Mouse (Mus musculus): ENCODE measurements at regions not wholly inside any gene's neighbourhood (a gene's known extent, or its start where the extent isn't known, plus 50 kb on each side); places are given as distances from the start of the nearest gene placed in this dataset.

- no peak for DNase-seq (ENCODE audit: extremely low spot score, low spot score)
Observed at GRCm38 (mm10) chr15:97620261-97620660, 85.4 kb downstream of the Rpap3 start.

- no peak for DNase-seq (ENCODE audit: extremely low spot score, low spot score)
Observed at GRCm38 (mm10) chr15:97619764-97620163, 85.9 kb downstream of the Rpap3 start.

DNA sequence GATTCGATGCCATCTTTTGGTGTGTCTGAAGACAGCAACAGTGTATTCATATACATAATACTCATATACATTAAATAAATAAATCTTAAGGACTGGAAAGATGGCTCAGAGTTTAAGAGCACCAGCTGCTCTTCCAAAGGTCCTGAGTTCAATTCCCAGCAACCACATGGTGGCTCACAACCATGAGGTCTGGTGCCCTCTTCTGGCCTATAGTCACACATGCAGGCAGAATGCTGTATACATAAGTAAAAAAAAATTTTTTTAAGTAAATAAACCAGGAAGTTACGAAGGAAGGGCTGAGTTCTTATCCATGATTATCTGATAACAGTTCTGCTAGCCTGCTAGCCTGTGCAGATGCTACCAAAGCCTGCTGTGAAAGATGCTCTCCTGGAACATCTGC, 93.3 kb downstream of the Rpap3 start:
- DNase-seq (ENCODE audit: extremely low spot score, low spot score) = no peak

DNA sequence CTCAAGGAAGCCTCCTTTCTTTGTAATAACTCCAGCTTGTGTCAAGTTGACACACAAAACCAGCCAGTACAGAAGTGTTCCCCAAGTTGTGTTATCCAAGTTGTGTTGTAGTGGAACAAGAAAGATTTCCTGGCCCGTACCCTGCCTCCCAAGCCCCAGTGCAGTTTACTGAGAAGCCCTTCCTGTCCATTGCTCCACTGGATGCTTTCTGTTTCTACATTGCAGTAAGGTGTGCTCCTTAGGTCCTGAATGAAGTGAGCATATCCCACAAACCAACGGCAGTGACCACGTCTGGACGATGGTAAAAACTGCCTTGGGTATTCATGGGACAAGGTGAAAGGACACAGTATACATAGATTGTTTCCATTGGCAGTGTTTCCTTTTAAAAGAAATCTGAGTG, 94.9 kb downstream of the Rpap3 start:
- no peak for DNase-seq (ENCODE audit: extremely low spot score, low spot score)

GRCm38 (mm10) chr15:97609496-97609895, 96.1 kb downstream of the Rpap3 start:
- no peak for DNase-seq (ENCODE audit: extremely low spot score, low spot score)

DNA sequence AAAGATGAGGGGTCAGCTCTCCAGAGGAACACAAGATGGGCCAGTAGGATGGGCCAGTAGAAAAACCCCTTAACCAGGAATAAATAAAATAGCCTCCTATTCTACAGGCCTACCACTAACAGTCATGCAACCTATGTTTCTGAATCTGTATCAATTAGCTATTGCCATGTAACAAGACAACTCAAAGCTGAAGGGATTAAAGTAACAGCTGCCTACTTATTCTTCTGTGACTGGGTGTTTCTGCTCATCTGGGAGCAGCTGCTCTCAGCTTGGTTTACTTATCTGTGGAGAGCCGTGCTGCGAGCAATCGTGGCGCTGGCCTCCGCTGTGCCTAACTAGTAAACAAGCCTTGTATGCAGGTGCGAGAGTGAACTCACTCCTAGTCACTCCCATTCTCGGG, 97.0 kb downstream of the Rpap3 start:
- DNase-seq (ENCODE audit: extremely low spot score, low spot score) = no peak

GRCm38 (mm10) chr15:97607617-97608206, 97.9 kb downstream of the Rpap3 start:
- no peak for DNase-seq (ENCODE audit: extremely low spot score, low spot score)

DNA sequence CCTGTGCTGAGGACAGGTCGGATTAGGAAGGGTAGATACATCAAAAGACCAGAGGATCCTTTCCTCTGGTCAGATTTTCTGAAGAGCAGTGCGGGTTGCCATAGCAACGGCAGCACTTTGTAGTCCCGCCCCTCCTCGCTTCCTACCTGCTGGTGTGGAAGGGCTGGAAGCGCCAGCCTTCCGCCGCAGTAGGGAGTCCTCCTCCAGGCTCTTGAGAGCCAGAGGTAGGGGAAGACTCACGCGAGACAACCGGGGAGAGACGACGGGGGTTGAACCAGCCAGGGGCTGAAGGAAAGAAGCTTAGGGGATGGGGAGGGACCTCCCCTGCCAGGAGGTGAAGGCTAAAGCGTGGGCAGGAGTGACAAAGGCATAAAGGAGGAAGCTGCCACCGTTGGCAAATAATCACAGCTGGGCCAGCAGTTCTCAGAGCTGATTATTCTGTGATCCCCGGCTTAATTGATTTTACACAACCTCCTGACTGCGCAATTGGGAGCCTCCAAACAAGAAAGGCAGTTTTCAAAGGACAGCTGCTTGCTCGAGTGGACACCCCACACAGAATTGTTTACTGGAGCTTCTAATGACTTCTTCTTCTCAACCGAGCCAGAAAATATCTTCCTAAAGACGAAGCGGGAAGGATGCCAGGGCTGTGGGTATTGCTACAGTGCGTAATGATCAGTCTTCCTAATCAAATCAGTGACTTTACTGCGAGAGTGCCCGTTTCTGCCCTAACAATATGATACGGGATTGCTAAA, 98.8 kb downstream of the Rpap3 start:
- peak; percentile 70 for DNase-seq (ENCODE audit: extremely low spot score, low spot score)

GRCm38 (mm10) chr15:97606232-97606629, 99.4 kb downstream of the Rpap3 start:
- no peak for DNase-seq (ENCODE audit: extremely low spot score, low spot score)

DNA sequence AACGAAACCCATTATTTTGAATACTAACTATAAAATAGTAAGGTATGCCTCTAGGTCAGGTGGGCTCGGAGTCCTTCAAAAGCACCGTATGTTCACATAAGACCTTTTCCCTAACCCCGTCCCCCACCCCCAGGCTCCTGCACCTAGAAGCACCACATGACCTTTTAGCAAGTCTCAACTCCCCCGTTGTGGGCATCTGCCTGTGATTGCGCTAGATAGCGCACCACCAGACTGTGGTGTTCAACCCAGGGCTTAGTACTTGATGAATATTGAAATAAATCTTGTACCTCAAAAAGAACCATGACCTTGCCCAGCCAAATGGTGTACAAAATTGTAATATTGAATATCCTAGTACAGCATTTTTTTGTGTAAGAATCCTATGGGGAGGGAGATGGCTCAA, 99.8 kb downstream of the Rpap3 start:
- no peak for DNase-seq (ENCODE audit: extremely low spot score, low spot score)

DNA sequence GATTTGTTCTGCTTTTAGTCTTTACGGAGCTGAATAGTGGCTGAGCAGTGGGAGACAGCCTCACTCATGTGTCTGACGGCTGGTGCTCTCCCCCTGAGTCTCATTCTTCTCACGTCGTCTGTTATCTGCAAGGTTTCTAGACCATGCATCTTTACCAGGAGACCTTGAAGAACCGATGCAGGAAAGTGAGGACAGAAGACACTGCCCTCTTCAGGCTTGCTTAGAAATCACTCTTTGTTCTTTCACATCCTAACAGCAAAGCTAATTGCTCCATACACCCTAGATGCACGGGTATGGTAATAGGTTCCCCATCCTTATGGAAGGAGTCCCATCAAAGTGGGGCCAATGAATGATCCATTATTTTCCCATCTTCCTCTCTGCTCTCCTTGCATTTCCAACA, 102.1 kb downstream of the Rpap3 start:
- DNase-seq (ENCODE audit: extremely low spot score, low spot score) = no peak

- DNase-seq (ENCODE audit: extremely low spot score, low spot score) = no peak
Observed at GRCm38 (mm10) chr15:97598270-97598669, 107.4 kb downstream of the Rpap3 start.

DNA sequence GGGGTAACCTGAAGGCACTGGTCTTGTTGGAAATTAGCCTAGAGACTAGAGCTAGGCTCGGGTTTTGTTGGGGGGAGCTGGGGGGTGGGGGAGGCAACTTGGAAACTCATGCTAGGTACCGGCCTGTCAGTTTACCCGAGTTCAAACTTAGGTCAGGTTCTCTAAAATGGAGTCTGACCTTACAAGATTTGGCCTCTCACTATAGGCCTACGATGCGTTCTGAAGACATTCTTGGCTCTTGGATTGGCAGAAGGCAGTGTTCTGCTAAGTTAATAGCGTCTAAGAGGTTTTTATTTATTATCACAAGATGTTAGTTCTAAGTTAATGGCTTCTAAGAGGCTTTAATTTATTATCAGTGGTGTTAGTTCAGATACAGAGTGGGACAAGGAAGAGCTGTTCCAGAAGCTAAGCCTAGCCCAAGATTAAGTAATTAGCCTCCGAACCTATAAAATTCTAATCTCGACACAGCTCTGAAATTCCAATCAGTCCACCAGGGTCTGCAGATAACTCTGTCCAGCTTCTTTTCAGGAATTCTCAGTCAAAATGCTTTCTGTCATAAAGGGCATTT, 109.0 kb downstream of the Rpap3 start:
- DNase-seq (ENCODE audit: extremely low spot score, low spot score) = no peak

DNA sequence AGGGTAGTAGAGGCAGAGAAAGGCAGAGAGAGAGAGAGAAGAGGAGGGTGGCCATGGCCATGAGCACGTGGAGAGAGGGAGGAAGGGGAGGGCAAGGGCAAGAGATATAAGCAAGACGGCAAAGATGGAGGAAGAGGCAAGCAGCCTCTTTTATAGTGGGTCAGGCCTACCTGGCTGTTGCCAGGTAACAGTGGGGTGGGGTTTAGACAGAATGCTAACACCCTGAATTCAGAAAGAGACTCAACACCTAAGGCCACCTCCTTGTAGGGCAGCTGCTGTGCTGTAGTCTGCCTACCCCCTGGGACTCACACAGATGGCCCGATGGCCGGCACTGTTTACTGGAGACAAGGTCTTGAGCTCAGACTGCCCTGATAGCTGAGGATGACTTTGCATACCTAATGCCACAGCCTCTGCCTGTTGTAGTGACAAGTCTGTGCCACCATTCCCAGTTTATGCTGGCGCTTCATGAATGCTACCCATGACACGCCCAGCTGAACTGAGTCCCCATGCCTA, 110.3 kb downstream of the Rpap3 start:
- no peak for DNase-seq (ENCODE audit: extremely low spot score, low spot score)

DNA sequence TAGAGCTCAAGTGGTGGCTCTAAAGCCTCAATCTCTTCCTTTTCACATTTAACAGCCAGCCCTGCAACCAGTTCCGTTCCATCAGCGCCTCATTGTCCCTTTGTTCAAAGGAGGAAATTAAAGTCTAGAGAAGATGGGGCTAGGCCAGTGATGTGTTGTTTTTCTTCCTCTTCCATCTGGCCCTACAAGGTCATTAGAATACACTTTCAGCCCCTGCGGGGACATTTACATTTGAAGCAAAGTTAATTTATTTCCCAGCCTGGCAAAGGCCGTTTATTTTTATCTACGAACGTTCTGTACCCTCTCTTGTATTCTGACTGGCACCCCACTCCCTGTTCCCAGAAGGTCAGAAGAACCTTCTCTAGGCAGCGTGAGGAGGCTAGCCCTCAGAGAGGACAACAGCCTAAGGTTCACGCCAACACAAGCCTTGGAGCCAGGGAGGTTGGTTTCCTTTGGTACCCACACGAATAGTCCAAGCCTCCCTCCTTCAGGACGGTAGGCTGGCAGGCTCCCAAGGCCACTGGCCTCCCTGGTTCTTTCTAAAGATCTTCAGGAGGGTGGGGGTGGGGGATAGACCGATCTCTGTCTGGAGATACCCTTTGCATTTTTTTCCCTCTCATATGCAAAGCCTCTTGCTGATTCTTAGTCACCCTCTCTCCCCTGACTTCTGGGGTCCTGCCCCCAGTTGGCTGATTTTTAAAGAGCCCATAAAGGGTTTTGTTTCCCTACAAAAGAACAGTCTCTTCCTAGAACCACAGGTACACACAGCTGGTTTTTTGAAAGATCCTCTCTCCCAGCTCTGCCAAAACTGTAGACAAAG, 111.6 kb downstream of the Rpap3 start:
- no peak for DNase-seq (ENCODE audit: extremely low spot score, low spot score)

DNA sequence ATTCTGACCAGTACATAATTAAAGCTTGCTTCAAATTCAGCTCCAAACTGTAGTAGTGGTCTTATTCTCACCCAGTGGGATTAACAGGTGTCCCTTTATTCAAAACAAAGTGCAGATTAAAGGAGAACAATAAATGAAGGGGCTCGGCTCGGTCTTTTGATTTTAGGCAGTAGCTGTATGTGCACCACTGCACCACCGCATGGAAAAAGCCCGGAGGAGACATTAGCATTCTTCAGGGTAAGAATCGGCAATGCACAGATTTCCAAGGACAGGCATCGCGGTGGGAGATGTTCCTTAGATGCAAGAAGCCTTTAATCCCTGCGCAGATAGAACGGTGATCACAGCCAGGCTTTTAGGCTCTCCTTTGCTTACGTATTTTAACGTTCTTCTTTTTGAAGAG, 112.8 kb downstream of the Rpap3 start:
- DNase-seq (ENCODE audit: extremely low spot score, low spot score) = no peak

DNA sequence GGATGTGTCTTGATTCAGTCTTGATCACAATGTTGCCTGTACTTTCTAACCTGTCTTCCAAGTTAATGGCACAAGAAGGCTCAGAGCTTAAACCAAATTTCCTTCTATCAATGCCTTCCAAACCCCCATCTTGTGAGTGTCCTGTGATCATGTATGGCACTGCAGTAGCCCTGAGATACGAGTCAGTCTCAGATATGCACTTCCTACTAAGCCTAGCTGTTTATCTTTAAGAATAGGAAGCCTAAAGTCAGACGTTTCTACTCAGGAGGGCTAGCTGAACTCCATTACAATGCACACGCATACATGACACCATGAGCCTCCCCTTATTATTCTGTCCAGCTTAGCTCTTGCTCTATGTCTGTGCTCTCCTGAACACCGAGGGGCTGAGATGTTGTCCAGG, 114.2 kb downstream of the Rpap3 start:
- no peak for DNase-seq (ENCODE audit: extremely low spot score, low spot score)

- no peak for DNase-seq (ENCODE audit: extremely low spot score, low spot score)
Observed at GRCm38 (mm10) chr15:97590732-97591292, 114.8 kb downstream of the Rpap3 start.

DNA sequence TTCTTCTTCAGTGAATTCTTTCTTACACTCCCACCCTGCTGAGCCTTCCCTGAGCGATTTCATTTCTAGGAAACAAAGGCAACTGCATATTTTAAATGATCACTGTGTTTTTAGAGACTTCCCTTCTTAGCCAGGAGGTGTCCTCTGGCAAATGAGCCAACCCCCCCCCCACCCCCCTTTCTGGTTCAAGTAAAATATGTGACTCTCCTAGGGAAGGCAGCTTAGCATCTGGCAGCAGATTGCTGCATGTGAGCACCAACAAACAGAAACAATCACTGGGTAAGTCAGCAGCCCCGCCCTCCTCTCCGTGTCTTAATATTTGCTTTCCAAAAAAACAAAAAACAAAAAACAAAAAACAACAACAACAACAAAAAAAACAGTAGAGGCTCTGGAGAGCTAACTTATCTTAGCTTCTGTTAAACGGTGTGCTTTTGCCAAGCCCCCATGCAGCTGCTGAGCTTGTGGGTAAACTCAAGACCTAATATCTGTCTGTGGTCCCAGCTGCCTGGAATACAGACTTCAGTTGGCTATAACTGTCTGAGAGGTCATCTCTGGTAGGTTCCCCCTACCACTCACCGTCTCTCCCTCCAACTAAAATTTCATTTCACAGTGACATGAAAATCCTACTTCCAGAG, 117.9 kb downstream of the Rpap3 start:
- DNase-seq (ENCODE audit: extremely low spot score, low spot score) = no peak

DNA sequence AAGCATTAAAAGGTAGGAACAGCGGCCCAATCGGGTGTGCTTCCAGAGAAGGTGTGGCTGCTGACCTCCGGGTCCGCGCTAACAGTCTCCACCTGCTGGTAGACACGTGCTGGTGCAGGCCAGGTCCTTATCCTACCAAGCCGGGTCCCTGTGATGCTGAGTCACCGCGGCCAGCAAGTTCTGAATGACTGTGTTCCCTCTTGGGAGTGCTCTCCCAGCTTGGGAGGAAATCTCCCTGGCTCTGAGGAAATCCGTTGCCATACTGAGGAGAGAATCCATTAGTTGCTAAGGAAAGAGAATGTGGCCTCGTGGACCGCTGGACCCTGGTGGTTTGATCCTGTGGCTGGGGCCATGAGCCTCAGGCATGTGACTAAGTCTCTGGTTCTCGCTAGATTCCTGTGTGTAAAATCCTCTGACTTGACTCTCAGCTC, 123.9 kb downstream of the Rpap3 start:
- DNase-seq (ENCODE audit: extremely low spot score, low spot score) = peak; percentile 76

- no peak for DNase-seq (ENCODE audit: extremely low spot score, low spot score)
Observed at GRCm38 (mm10) chr15:97580726-97581125, 124.9 kb downstream of the Rpap3 start.
